In genomic region chr7:57153743-57154142, GRCm38 (mm10) we compare ENCODE assay signal across 9 mouse cellular contexts.
"Had no signal": no experiment of that assay in that cellular context is flagged by ENCODE, and none has a peak within 500 bp of the region (broad histone marks: within the 10 kb centered on the region; RNA-seq: fewer than 3 reads in every experiment).

No protein-coding gene starts in this region.

- H3K9ac ChIP-seq: limb, embryonic 13.5 days; liver, embryonic 14.5 days had no signal

- DNase-seq: kidney, adult 11 months; left cerebral cortex, postnatal 4 days; lung, adult 18-20 months; lung, postnatal 36 days; midbrain, embryonic 14.5 days; right cerebral cortex, postnatal 25 days; thymus, postnatal 36 days had no signal

- H3K9me3 ChIP-seq: limb, embryonic 13.5 days had no signal

- H3K4me2 ChIP-seq: limb, embryonic 13.5 days had no signal

- H3K27ac ChIP-seq: limb, embryonic 13.5 days; liver, embryonic 14.5 days had no signal

- H3K4me3 ChIP-seq: limb, embryonic 13.5 days had no signal

- H3K27me3 ChIP-seq: limb, embryonic 13.5 days had no signal

- H3K4me1 ChIP-seq: limb, embryonic 13.5 days had no signal

- H3K36me3 ChIP-seq: limb, embryonic 13.5 days had no signal
